23 mouse cellular contexts compared by ENCODE assay signal in genomic region chr13:29655841-29656365, GRCm38 (mm10).
DNase-seq lines count a peak whose midpoint lies in the region; ATAC-seq and TF ChIP-seq lines count a peak whose summit lies in the region.
"Had no signal": no experiment of that assay in that cellular context is flagged by ENCODE, and none has a peak within 500 bp of the region (broad histone marks: within the 10 kb centered on the region; RNA-seq: fewer than 3 reads in every experiment).

No protein-coding gene starts in this region.

- no peaks in the 10 kb centered on the region for H3K4me1 ChIP-seq in midbrain, embryonic 15.5 days
- no peaks in the 10 kb centered on the region for H3K4me1 ChIP-seq in forebrain, embryonic 11.5 days (replicated peaks; ENCODE audit: control insufficient read depth, insufficient read depth, low read length)
- peaks cover 8% of the 10 kb centered on the region; the same call in 1 of the 2 replicates for H3K4me1 ChIP-seq in liver, embryonic 12.5 days
- H3K4me1 ChIP-seq: heart, embryonic 12.5 days; hindbrain, embryonic 15.5 days; neural tube, embryonic 13.5 days; stomach, embryonic 15.5 days had no signal

- H3K9me3 ChIP-seq in midbrain, embryonic 15.5 days, result no peaks in the 10 kb centered on the region
- no peaks in the 10 kb centered on the region for H3K9me3 ChIP-seq in forebrain, embryonic 11.5 days (ENCODE audit: control insufficient read depth, low read length)
- H3K9me3 ChIP-seq in liver, embryonic 12.5 days (replicated peaks), result no peaks in the 10 kb centered on the region
- H3K9me3 ChIP-seq: heart, embryonic 12.5 days; hindbrain, embryonic 15.5 days; intestine, embryonic 15.5 days; neural tube, embryonic 13.5 days; stomach, embryonic 15.5 days had no signal

- H3K27ac ChIP-seq in midbrain, embryonic 15.5 days, result 0 out of 2 replicates have a peak overlapping the region, but pooled peaks have one; percentile 40
- H3K27ac ChIP-seq in forebrain, embryonic 11.5 days (ENCODE audit: low read depth, low read length), result no peak overlapping the region
- H3K27ac ChIP-seq in liver, embryonic 12.5 days, result no peak overlapping the region
- H3K27ac ChIP-seq: hindbrain, embryonic 15.5 days; intestine, embryonic 15.5 days; macrophage; neural tube, embryonic 13.5 days; stomach, embryonic 15.5 days had no signal

- H3K27me3 ChIP-seq in midbrain, embryonic 15.5 days (replicated peaks), result no peaks in the 10 kb centered on the region
- no peaks in the 10 kb centered on the region for H3K27me3 ChIP-seq in forebrain, embryonic 11.5 days (ENCODE audit: control insufficient read depth, insufficient read depth, low read length)
- H3K27me3 ChIP-seq in liver, embryonic 12.5 days (replicated peaks), result no peaks in the 10 kb centered on the region
- H3K27me3 ChIP-seq: heart, embryonic 12.5 days; hindbrain, embryonic 15.5 days; intestine, embryonic 15.5 days; neural tube, embryonic 13.5 days; stomach, embryonic 15.5 days had no signal

- no peak for TF ChIP-seq POLR2A in brain, embryonic 14.5 days (IDR thresholded peaks at IDR 0.05; ENCODE audit: borderline replicate concordance, extremely low read depth, insufficient read depth, insufficient read length, poor library complexity, severe bottlenecking)

- H3K9ac ChIP-seq in midbrain, embryonic 15.5 days, result no peak overlapping the region
- no peak overlapping the region for H3K9ac ChIP-seq in forebrain, embryonic 11.5 days (ENCODE audit: low read length)
- no peak overlapping the region for H3K9ac ChIP-seq in liver, embryonic 12.5 days
- H3K9ac ChIP-seq: heart, embryonic 12.5 days; hindbrain, embryonic 15.5 days; intestine, embryonic 15.5 days; neural tube, embryonic 13.5 days; stomach, embryonic 15.5 days had no signal

- DNase-seq in layer of hippocampus, postnatal 14 days (ENCODE audit: low spot score in 2 of 2), result peak; percentile 7 to 9
- DNase-seq in layer of hippocampus, postnatal 36 days, result no peak
- DNase-seq in brain, embryonic 14.5 days (ENCODE audit: low read depth), result peak; percentile 32
- peak; percentile 22 for DNase-seq in embryo, embryonic 9.5 days (ENCODE audit: extremely low spot score)
- no peak for DNase-seq in forebrain, embryonic 11.5 days (ENCODE audit: low spot score)
- DNase-seq: adrenal gland, postnatal 36 days; B cell, adult 2 months; cerebellum, adult 2 months; kidney, postnatal 4 days; layer of hippocampus, adult 9-11 months; right cerebral cortex, postnatal 25 days; thymus, adult 18-20 months; thymus, postnatal 4 days had no signal

- ATAC-seq in midbrain, embryonic 15.5 days (replicated peaks), result 0 out of 2 replicates have a peak, but pooled peaks have one; percentile 58
- no peak for ATAC-seq in forebrain, embryonic 11.5 days (replicated peaks; ENCODE audit: low FRiP score)
- ATAC-seq in liver, embryonic 12.5 days, result no peak
- ATAC-seq: forebrain, embryonic 14.5 days; intestine, embryonic 15.5 days had no signal

- no peak overlapping the region for H3K4me2 ChIP-seq in midbrain, embryonic 15.5 days
- H3K4me2 ChIP-seq in forebrain, embryonic 11.5 days (ENCODE audit: low read depth, low read length, severe bottlenecking), result no peak overlapping the region
- no peak overlapping the region for H3K4me2 ChIP-seq in liver, embryonic 12.5 days
- H3K4me2 ChIP-seq: heart, embryonic 12.5 days; hindbrain, embryonic 15.5 days; intestine, embryonic 15.5 days; liver, embryonic 11.5 days; neural tube, embryonic 13.5 days; stomach, embryonic 15.5 days had no signal

- no peaks in the 10 kb centered on the region for H3K36me3 ChIP-seq in midbrain, embryonic 15.5 days (replicated peaks)
- no peaks in the 10 kb centered on the region for H3K36me3 ChIP-seq in forebrain, embryonic 11.5 days (ENCODE audit: control insufficient read depth, insufficient read depth, low read length)
- H3K36me3 ChIP-seq in liver, embryonic 12.5 days, result no peaks in the 10 kb centered on the region
- H3K36me3 ChIP-seq: heart, embryonic 12.5 days; hindbrain, embryonic 15.5 days; intestine, embryonic 15.5 days; neural tube, embryonic 13.5 days; stomach, embryonic 15.5 days had no signal

- WGBS in midbrain, embryonic 15.5 days, result 75% methylated on average over 11 of the region's 11 CpGs
- 87% methylated on average over 11 of the region's 11 CpGs for WGBS in forebrain, embryonic 11.5 days
- 91% methylated on average over 11 of the region's 11 CpGs for WGBS in liver, embryonic 12.5 days (ENCODE audit: insufficient replicate concordance)

- H3K4me3 ChIP-seq in midbrain, embryonic 15.5 days, result no peak overlapping the region
- H3K4me3 ChIP-seq in forebrain, embryonic 11.5 days (ENCODE audit: low read depth, low read length), result no peak overlapping the region
- H3K4me3 ChIP-seq in liver, embryonic 12.5 days, result no peak overlapping the region
- H3K4me3 ChIP-seq: heart, embryonic 12.5 days; hindbrain, embryonic 15.5 days; intestine, embryonic 15.5 days; neural tube, embryonic 13.5 days; stomach, embryonic 15.5 days had no signal

- no peak for TF ChIP-seq CTCF in brain, embryonic 14.5 days (IDR thresholded peaks at IDR 0.05; ENCODE audit: borderline replicate concordance, extremely low read depth, insufficient read depth, insufficient read length)

Comparison
In these comparisons a context has a peak if more than half of its experiments do, and no peak if none do; other contexts are left out.
1. DNase-seq: peak in layer of hippocampus, postnatal 14 days (2 of 2), brain, embryonic 14.5 days (single experiment) and embryo, embryonic 9.5 days (single experiment); none in layer of hippocampus, postnatal 36 days (0 of 2) and forebrain, embryonic 11.5 days (single experiment).